Mouse (Mus musculus): Measurements from ENCODE around the gene Prss1. TPM values are rescaled to one million over a fixed set of nuclear protein-coding genes. Genes with fewer than 3 reads are reported as not detected.
"Not testable (repeated sequence)": the region's sequence is repeated elsewhere in the genome, so short reads cannot be mapped to it uniquely, and the experiment has no call there.

Gene Prss1
- polyA plus RNA-seq (2014; fragmentation: Nextera tagmentation; extraction: Ambion mirVana), result not detected in 2 replicates

- not testable (repeated sequence) for H3K4me1 ChIP-seq (ENCODE audit: control insufficient read depth, insufficient read depth, low read length); H3K9ac ChIP-seq (replicated peaks; ENCODE audit: low read depth, low read length); H3K27ac ChIP-seq (ENCODE audit: low read depth, low read length); H3K4me3 ChIP-seq (ENCODE audit: low read depth, low read length); H3K27me3 ChIP-seq (ENCODE audit: control insufficient read depth, insufficient read depth, low read length); H3K9me3 ChIP-seq (ENCODE audit: control insufficient read depth, low read length); ATAC-seq (ENCODE audit: low read depth); H3K36me3 ChIP-seq (ENCODE audit: control insufficient read depth, insufficient read depth, low read length); H3K4me2 ChIP-seq (ENCODE audit: low read depth, low read length)
These were observed at the start of gene Prss1 for GRCm38 (mm10) chr6:41458632-41459031. Gene Prss1 (plus strand): TSS chr6:41458932.

DNA sequence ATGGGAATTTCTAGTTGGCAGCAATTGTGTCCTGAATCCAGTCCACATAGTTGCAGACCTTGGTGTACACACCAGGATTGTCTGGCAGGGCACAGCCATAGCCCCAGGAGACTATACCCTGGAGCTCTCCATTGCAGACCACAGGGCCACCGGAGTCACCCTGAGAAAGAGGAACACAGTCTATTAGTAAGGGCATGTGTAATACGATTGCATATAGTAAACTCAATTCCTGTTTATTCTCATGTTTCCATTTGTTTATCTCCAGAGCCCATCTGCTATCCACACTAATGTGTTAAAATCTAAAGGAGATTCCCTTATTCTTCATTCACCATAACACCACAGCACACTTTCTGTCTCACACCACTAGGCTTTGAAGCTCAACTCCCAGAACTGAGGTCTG is 16.5 kb upstream of the Prss1 start:
- 100% methylated on average over 1 of the region's 2 CpGs for WGBS
- not testable (repeated sequence) for H3K4me2 ChIP-seq (ENCODE audit: low read depth, low read length); H3K27me3 ChIP-seq (ENCODE audit: control insufficient read depth, insufficient read depth, low read length); H3K36me3 ChIP-seq (ENCODE audit: control insufficient read depth, insufficient read depth, low read length); H3K9ac ChIP-seq (replicated peaks; ENCODE audit: low read depth, low read length); ATAC-seq (ENCODE audit: low read depth); H3K9me3 ChIP-seq (ENCODE audit: control insufficient read depth, low read length); H3K4me3 ChIP-seq (ENCODE audit: low read depth, low read length); H3K4me1 ChIP-seq (ENCODE audit: control insufficient read depth, insufficient read depth, low read length); H3K27ac ChIP-seq (ENCODE audit: low read depth, low read length)

DNA sequence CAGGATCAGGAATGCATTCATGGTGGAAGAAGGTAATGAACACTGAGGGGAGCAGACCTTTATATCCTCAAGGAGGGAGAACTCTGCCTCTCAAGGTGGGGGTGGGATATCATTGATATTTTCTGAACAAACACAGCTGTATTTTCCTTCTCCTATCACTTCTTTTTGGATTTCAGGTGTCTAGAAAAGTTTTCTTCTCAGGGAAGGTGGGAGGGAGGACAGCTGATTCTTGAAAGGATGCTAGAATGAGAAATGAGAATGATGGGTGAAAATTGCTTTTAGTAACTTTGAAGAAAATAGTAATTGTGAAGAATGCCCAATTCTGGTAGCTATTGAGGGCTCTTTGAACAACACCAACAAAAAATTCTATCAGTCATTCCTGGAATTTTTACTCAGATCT is 12.7 kb upstream of the Prss1 start, which contains the start of gene Gm10334:
Gene Gm10334, minus strand, starts transcription at position 101 of the 400 bp plus-strand sequence.
- H3K27ac ChIP-seq (ENCODE audit: low read depth, low read length); H3K4me3 ChIP-seq (ENCODE audit: low read depth, low read length); H3K36me3 ChIP-seq (ENCODE audit: control insufficient read depth, insufficient read depth, low read length); H3K9me3 ChIP-seq (ENCODE audit: control insufficient read depth, low read length); H3K4me1 ChIP-seq (ENCODE audit: control insufficient read depth, insufficient read depth, low read length); ATAC-seq (ENCODE audit: low read depth); H3K9ac ChIP-seq (replicated peaks; ENCODE audit: low read depth, low read length); H3K27me3 ChIP-seq (ENCODE audit: control insufficient read depth, insufficient read depth, low read length); H3K4me2 ChIP-seq (ENCODE audit: low read depth, low read length): not testable (repeated sequence)

- H3K27me3 ChIP-seq (ENCODE audit: control insufficient read depth, insufficient read depth, low read length), result no peaks in the 10 kb centered on the region
- WGBS, result 85% methylated on average over 3 of the region's 3 CpGs
- no peak for ATAC-seq (ENCODE audit: low read depth)
These were observed 40.6 kb downstream of the Prss1 start for GRCm38 (mm10) chr6:41499374-41499773.

GRCm38 (mm10) chr6:41504915-41505314 is 46.2 kb downstream of the Prss1 start:
- Histone ChIP-seq H3K36me3 (ENCODE audit: control insufficient read depth, insufficient read depth, low read length) (no peaks in the 10 kb centered on the region), H3K27ac (ENCODE audit: low read depth, low read length) (no peak overlapping the region), H3K9ac (replicated peaks; ENCODE audit: low read depth, low read length) (no peak overlapping the region), H3K4me1 (ENCODE audit: control insufficient read depth, insufficient read depth, low read length) (no peaks in the 10 kb centered on the region), H3K4me2 (ENCODE audit: low read depth, low read length) (no peak overlapping the region), H3K9me3 (ENCODE audit: control insufficient read depth, low read length) (no peaks in the 10 kb centered on the region), H3K4me3 (ENCODE audit: low read depth, low read length) (no peak overlapping the region), H3K27me3 (ENCODE audit: control insufficient read depth, insufficient read depth, low read length) (no peaks in the 10 kb centered on the region)
- 91% methylated on average over 2 of the region's 2 CpGs for WGBS
- no peak for ATAC-seq (ENCODE audit: low read depth)

More at GRCm38 (mm10) chr6:41499374-41499773, 40.6 kb downstream of the Prss1 start:
- no peaks in the 10 kb centered on the region for H3K9me3 ChIP-seq (ENCODE audit: control insufficient read depth, low read length)
- H3K9ac ChIP-seq (replicated peaks; ENCODE audit: low read depth, low read length), result no peak overlapping the region
- no peaks in the 10 kb centered on the region for H3K36me3 ChIP-seq (ENCODE audit: control insufficient read depth, insufficient read depth, low read length)
- no peaks in the 10 kb centered on the region for H3K4me1 ChIP-seq (ENCODE audit: control insufficient read depth, insufficient read depth, low read length)
- no peak overlapping the region for H3K4me3 ChIP-seq (ENCODE audit: low read depth, low read length)
- no peak overlapping the region for H3K27ac ChIP-seq (ENCODE audit: low read depth, low read length)
- no peak overlapping the region for H3K4me2 ChIP-seq (ENCODE audit: low read depth, low read length)

GRCm38 (mm10) chr6:41505323-41505722 is 46.6 kb downstream of the Prss1 start:
- no peak overlapping the region for H3K9ac ChIP-seq (replicated peaks; ENCODE audit: low read depth, low read length)
- H3K4me1 ChIP-seq (ENCODE audit: control insufficient read depth, insufficient read depth, low read length), result no peaks in the 10 kb centered on the region
- ATAC-seq (ENCODE audit: low read depth), result no peak
- no peak overlapping the region for H3K4me3 ChIP-seq (ENCODE audit: low read depth, low read length)
- no peaks in the 10 kb centered on the region for H3K27me3 ChIP-seq (ENCODE audit: control insufficient read depth, insufficient read depth, low read length)
- no peaks in the 10 kb centered on the region for H3K36me3 ChIP-seq (ENCODE audit: control insufficient read depth, insufficient read depth, low read length)
- no peak overlapping the region for H3K4me2 ChIP-seq (ENCODE audit: low read depth, low read length)
- H3K9me3 ChIP-seq (ENCODE audit: control insufficient read depth, low read length), result no peaks in the 10 kb centered on the region
- 82% methylated on average over 6 of the region's 6 CpGs for WGBS
- no peak overlapping the region for H3K27ac ChIP-seq (ENCODE audit: low read depth, low read length)

Other genes with a start within 250 kb of the Prss1 start
- not detected in 2 replicates for gene Try4, start 156.7 kb upstream of the Prss1 start, polyA plus RNA-seq (2014; fragmentation: Nextera tagmentation; extraction: Ambion mirVana)
- 0.35 TPM in 1 of 2 replicates, not detected in the other for gene Try5, start 142.1 kb upstream of the Prss1 start, polyA plus RNA-seq (2014; fragmentation: Nextera tagmentation; extraction: Ambion mirVana)
- not detected in 2 replicates for gene Try10, start 104.8 kb upstream of the Prss1 start, polyA plus RNA-seq (2014; fragmentation: Nextera tagmentation; extraction: Ambion mirVana)
- not detected in 2 replicates for gene Prss3, start 81.3 kb upstream of the Prss1 start, polyA plus RNA-seq (2014; fragmentation: Nextera tagmentation; extraction: Ambion mirVana)
- gene Gm5771, start 66.6 kb upstream of the Prss1 start, polyA plus RNA-seq (2014; fragmentation: Nextera tagmentation; extraction: Ambion mirVana), result not detected in 2 replicates
- gene Gm10334, start 12.8 kb upstream of the Prss1 start, polyA plus RNA-seq (2014; fragmentation: Nextera tagmentation; extraction: Ambion mirVana), result not detected in 2 replicates
- not detected in 2 replicates for gene Prss2, start 62.9 kb downstream of the Prss1 start, polyA plus RNA-seq (2014; fragmentation: Nextera tagmentation; extraction: Ambion mirVana)
- 30.4 and 40.3 TPM in 2 replicates for gene Ephb6, start 146.6 kb downstream of the Prss1 start, polyA plus RNA-seq (2014; fragmentation: Nextera tagmentation; extraction: Ambion mirVana)
- gene Trpv6, start 177.5 kb downstream of the Prss1 start, polyA plus RNA-seq (2014; fragmentation: Nextera tagmentation; extraction: Ambion mirVana), result 1.0 and 1.4 TPM in 2 replicates
- not detected in 2 replicates for gene Trpv5, start 221.8 kb downstream of the Prss1 start, polyA plus RNA-seq (2014; fragmentation: Nextera tagmentation; extraction: Ambion mirVana)
- gene Llcfc1, start 225.5 kb downstream of the Prss1 start, polyA plus RNA-seq (2014; fragmentation: Nextera tagmentation; extraction: Ambion mirVana), result not detected in 2 replicates
- 0.31 and 0.37 TPM in 2 replicates for gene Kel, start 245.4 kb downstream of the Prss1 start, polyA plus RNA-seq (2014; fragmentation: Nextera tagmentation; extraction: Ambion mirVana)

Data from neural tube, embryonic 14.5 days (tissue).